In the genomic region with DNA sequence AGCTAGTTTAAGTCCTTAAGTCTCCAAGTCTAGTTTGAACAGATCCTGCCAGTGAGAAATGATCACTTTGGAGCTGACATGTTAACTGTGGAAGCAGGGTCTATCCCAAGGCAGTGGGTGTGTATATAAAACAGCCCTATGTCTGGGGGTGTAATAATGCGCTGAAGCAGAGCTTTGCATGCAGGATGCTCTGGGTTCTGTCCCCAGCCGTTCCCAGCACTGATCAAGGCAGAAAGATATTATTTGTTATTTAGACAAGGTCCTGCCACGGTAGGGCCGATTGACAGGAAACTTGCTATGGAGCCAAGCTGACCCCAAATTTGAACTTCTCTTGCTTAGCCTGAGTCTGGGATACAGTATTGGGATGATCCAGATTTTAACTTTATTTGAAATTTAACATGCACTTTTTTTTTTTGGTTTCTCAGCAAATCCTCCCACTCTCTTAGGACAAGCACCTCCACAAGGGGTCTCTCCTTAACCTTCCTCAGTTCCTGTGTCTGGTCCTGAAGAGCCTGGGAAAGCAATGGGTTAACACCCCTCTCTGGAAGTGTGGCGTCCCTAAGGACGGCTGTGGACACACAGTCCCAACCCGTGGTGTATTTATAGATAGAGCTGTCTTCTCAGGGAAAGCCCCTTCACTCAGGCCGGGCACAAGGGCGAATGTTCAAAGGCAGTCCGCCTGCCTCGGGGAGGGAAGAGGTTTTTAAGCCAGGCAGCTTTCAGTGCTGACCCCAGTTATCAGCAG, we compare ENCODE assay signal across 12 mouse cellular contexts. TPM values are rescaled to one million over a fixed set of nuclear protein-coding genes. Genes with fewer than 3 reads are reported as not detected.
DNase-seq lines count a peak whose midpoint lies in the region; ATAC-seq and TF ChIP-seq lines count a peak whose summit lies in the region.
"Had no signal": no experiment of that assay in that cellular context is flagged by ENCODE, and none has a peak within 500 bp of the region (broad histone marks: within the 10 kb centered on the region; RNA-seq: fewer than 3 reads in every experiment).

No protein-coding gene starts in this region.

- TF ChIP-seq EP300 in liver, embryonic 14.5 days (IDR thresholded peaks at IDR 0.05; ENCODE audit: low read depth): no peak

- 0 out of 2 replicates have a peak, but pooled peaks have one; percentile 10 for TF ChIP-seq CTCF in liver, embryonic 14.5 days (IDR thresholded peaks at IDR 0.05; ENCODE audit: low read depth)

- no peak overlapping the region for H3K9ac ChIP-seq in liver, embryonic 14.5 days (replicated peaks)
- H3K9ac ChIP-seq in liver, embryonic 11.5 days (ENCODE audit: low read depth, low read length): no peak overlapping the region
- no peak overlapping the region for H3K9ac ChIP-seq in embryonic facial prominence, embryonic 14.5 days (ENCODE audit: low read depth, low read length)
- no peak overlapping the region for H3K9ac ChIP-seq in intestine, embryonic 15.5 days

- peaks cover 7% of the 10 kb centered on the region; the same call in 1 of the 2 replicates for H3K27me3 ChIP-seq in liver, embryonic 14.5 days (ENCODE audit: control insufficient read depth, insufficient read depth, low read length)
- H3K27me3 ChIP-seq in liver, embryonic 11.5 days (replicated peaks; ENCODE audit: control insufficient read depth, insufficient read depth, low read length): peaks cover 14% of the 10 kb centered on the region
- no peaks in the 10 kb centered on the region for H3K27me3 ChIP-seq in embryonic facial prominence, embryonic 14.5 days (replicated peaks; ENCODE audit: control insufficient read depth, insufficient read depth, low read length)
- no peaks in the 10 kb centered on the region for H3K27me3 ChIP-seq in intestine, embryonic 15.5 days (replicated peaks)

- WGBS in liver, embryonic 14.5 days (ENCODE audit: insufficient replicate concordance): 36% methylated on average over 11 of the region's 11 CpGs
- 33% methylated on average over 11 of the region's 11 CpGs for WGBS in liver, embryonic 11.5 days
- WGBS in embryonic facial prominence, embryonic 14.5 days: 22% methylated on average over 11 of the region's 11 CpGs
- WGBS in intestine, embryonic 15.5 days: 22% methylated on average over 11 of the region's 11 CpGs

- peak; percentile 37 to 46 for DNase-seq in adrenal gland, adult (ENCODE audit: inconsistent age in 2 of 2, low spot score in 1 of 2)
- DNase-seq in adrenal gland, postnatal 25 days: no peak
- no peak for DNase-seq in liver, embryonic 14.5 days (ENCODE audit: low read depth in 3 of 3, low spot score in 3 of 3)
- DNase-seq in liver, embryonic 11.5 days (ENCODE audit: low spot score): no peak
- DNase-seq in embryonic facial prominence, embryonic 14.5 days (ENCODE audit: low spot score): peak; percentile 60
- no peak for DNase-seq in frontal cortex, postnatal 25 days (ENCODE audit: low spot score in 2 of 2)
- no peak for DNase-seq in cerebellum, adult 11 months
- DNase-seq: cerebellum, postnatal 36 days; layer of hippocampus, postnatal 36 days; thymus, postnatal 4 days had no signal

- ATAC-seq in liver, embryonic 14.5 days (ENCODE audit: insufficient read depth): no peak
- ATAC-seq in liver, embryonic 11.5 days (replicated peaks; ENCODE audit: low FRiP score): no peak
- no peak for ATAC-seq in embryonic facial prominence, embryonic 14.5 days (ENCODE audit: low read depth)
- no peak for ATAC-seq in intestine, embryonic 15.5 days

- no peak overlapping the region for H3K27ac ChIP-seq in liver, embryonic 14.5 days
- H3K27ac ChIP-seq in liver, embryonic 11.5 days (ENCODE audit: low read depth, low read length): no peak overlapping the region
- H3K27ac ChIP-seq in embryonic facial prominence, embryonic 14.5 days (replicated peaks; ENCODE audit: low read depth, low read length): peak overlapping the region; percentile 88; the same call in 1 of the 2 replicates
- H3K27ac ChIP-seq in intestine, embryonic 15.5 days: peak overlapping the region; percentile 51; the same call in 1 of the 2 replicates

- no peaks in the 10 kb centered on the region for H3K36me3 ChIP-seq in liver, embryonic 14.5 days (replicated peaks; ENCODE audit: control insufficient read depth, insufficient read depth, low read depth)
- no peaks in the 10 kb centered on the region for H3K36me3 ChIP-seq in liver, embryonic 11.5 days (ENCODE audit: control insufficient read depth, insufficient read depth, low read length)
- no peaks in the 10 kb centered on the region for H3K36me3 ChIP-seq in embryonic facial prominence, embryonic 14.5 days (ENCODE audit: control insufficient read depth, insufficient read depth, low read length)
- no peaks in the 10 kb centered on the region for H3K36me3 ChIP-seq in intestine, embryonic 15.5 days

- no peaks in the 10 kb centered on the region for H3K9me3 ChIP-seq in liver, embryonic 14.5 days (ENCODE audit: control insufficient read depth, low read length)
- H3K9me3 ChIP-seq in liver, embryonic 11.5 days (ENCODE audit: control insufficient read depth, low read length): no peaks in the 10 kb centered on the region
- no peaks in the 10 kb centered on the region for H3K9me3 ChIP-seq in embryonic facial prominence, embryonic 14.5 days (ENCODE audit: control insufficient read depth, low read length)
- no peaks in the 10 kb centered on the region for H3K9me3 ChIP-seq in intestine, embryonic 15.5 days

- H3K4me3 ChIP-seq in liver, embryonic 14.5 days (ENCODE audit: insufficient read depth in 1 of 2, low read depth in 2 of 2, low read length in 2 of 2): no peak overlapping the region
- no peak overlapping the region for H3K4me3 ChIP-seq in liver, embryonic 11.5 days (ENCODE audit: low read depth, low read length)
- H3K4me3 ChIP-seq in embryonic facial prominence, embryonic 14.5 days (ENCODE audit: low read depth, low read length): no peak overlapping the region
- no peak overlapping the region for H3K4me3 ChIP-seq in intestine, embryonic 15.5 days (replicated peaks)

- H3K4me2 ChIP-seq in liver, embryonic 14.5 days (ENCODE audit: low read depth): no peak overlapping the region
- H3K4me2 ChIP-seq in liver, embryonic 11.5 days: no peak overlapping the region
- no peak overlapping the region for H3K4me2 ChIP-seq in embryonic facial prominence, embryonic 14.5 days (ENCODE audit: low read depth, low read length)
- 0 out of 2 replicates have a peak overlapping the region, but pooled peaks have one; percentile 24 for H3K4me2 ChIP-seq in intestine, embryonic 15.5 days (replicated peaks)

- peaks cover 3 to 15% of the 10 kb centered on the region in 2 experiments for H3K4me1 ChIP-seq in liver, embryonic 14.5 days (replicated peaks; ENCODE audit: control insufficient read depth in 2 of 2, insufficient read depth in 2 of 2, low read length in 1 of 2)
- peaks cover 25% of the 10 kb centered on the region for H3K4me1 ChIP-seq in liver, embryonic 11.5 days (replicated peaks; ENCODE audit: control insufficient read depth, insufficient read depth, low read length)
- peaks cover 25% of the 10 kb centered on the region for H3K4me1 ChIP-seq in embryonic facial prominence, embryonic 14.5 days (ENCODE audit: control insufficient read depth, insufficient read depth, low read length)
- peaks cover 29% of the 10 kb centered on the region for H3K4me1 ChIP-seq in intestine, embryonic 15.5 days (replicated peaks)

RNA-seq across cellular contexts. Expression of a gene that starts 1.6 kb away (rescaled TPM):
- total RNA-seq in adrenal gland, postnatal 25 days (2021): 5.6 and 6.1 TPM in 2 replicates
- 0.12 and 0.43 TPM in 2 replicates for polyA plus RNA-seq in liver, embryonic 14.5 days (2012; rRNA removed)
- 0.17 and 0.47 TPM in 2 replicates for polyA plus RNA-seq in liver, embryonic 14.5 days (2014; fragmentation: Nextera tagmentation; extraction: Ambion mirVana)
- 0.38 and 1.2 TPM in 2 replicates for polyA plus RNA-seq in liver, embryonic 11.5 days (2014; fragmentation: Nextera tagmentation; extraction: Ambion mirVana)
- polyA plus RNA-seq in embryonic facial prominence, embryonic 14.5 days (2014; fragmentation: Nextera tagmentation; extraction: Ambion mirVana): 2.8 and 3.8 TPM in 2 replicates
- 2.3 and 3.0 TPM in 2 replicates for polyA plus RNA-seq in intestine, embryonic 15.5 days (2015; fragmentation: Nextera tagmentation; extraction: Ambion mirVana)
- total RNA-seq: megakaryocyte-erythroid progenitor cell, adult 5-6 weeks had no signal

RNA-seq across cellular contexts. Expression of a gene that starts 30.8 kb away (rescaled TPM):
- 165 and 167 TPM in 2 replicates for total RNA-seq in adrenal gland, postnatal 25 days (2021)
- polyA plus RNA-seq in liver, embryonic 14.5 days (2012; rRNA removed): 26.6 and 34.6 TPM in 2 replicates
- 39.2 and 45.0 TPM in 2 replicates for polyA plus RNA-seq in liver, embryonic 14.5 days (2014; fragmentation: Nextera tagmentation; extraction: Ambion mirVana)
- polyA plus RNA-seq in liver, embryonic 11.5 days (2014; fragmentation: Nextera tagmentation; extraction: Ambion mirVana): 52.2 and 57.7 TPM in 2 replicates
- 62.0 and 65.8 TPM in 2 replicates for polyA plus RNA-seq in embryonic facial prominence, embryonic 14.5 days (2014; fragmentation: Nextera tagmentation; extraction: Ambion mirVana)
- 50.5 and 52.3 TPM in 2 replicates for polyA plus RNA-seq in intestine, embryonic 15.5 days (2015; fragmentation: Nextera tagmentation; extraction: Ambion mirVana)

RNA-seq across cellular contexts. Expression of a gene that starts 50.0 kb away (rescaled TPM):
- total RNA-seq in adrenal gland, postnatal 25 days (2021): 306 and 318 TPM in 2 replicates
- polyA plus RNA-seq in liver, embryonic 14.5 days (2012; rRNA removed): 9.3 and 9.8 TPM in 2 replicates
- 10.2 and 12.9 TPM in 2 replicates for polyA plus RNA-seq in liver, embryonic 14.5 days (2014; fragmentation: Nextera tagmentation; extraction: Ambion mirVana)
- polyA plus RNA-seq in liver, embryonic 11.5 days (2014; fragmentation: Nextera tagmentation; extraction: Ambion mirVana): 30.4 and 31.7 TPM in 2 replicates
- 12.8 and 16.8 TPM in 2 replicates for polyA plus RNA-seq in embryonic facial prominence, embryonic 14.5 days (2014; fragmentation: Nextera tagmentation; extraction: Ambion mirVana)
- 20.2 and 20.9 TPM in 2 replicates for polyA plus RNA-seq in intestine, embryonic 15.5 days (2015; fragmentation: Nextera tagmentation; extraction: Ambion mirVana)

Comparison
In these comparisons a context has a peak if more than half of its experiments do, and no peak if none do; other contexts are left out.
1. DNase-seq: peak in adrenal gland, adult (2 of 2) and embryonic facial prominence, embryonic 14.5 days (single experiment); none in adrenal gland, postnatal 25 days (single experiment), liver, embryonic 14.5 days (0 of 3), liver, embryonic 11.5 days (single experiment), frontal cortex, postnatal 25 days (0 of 2) and cerebellum, adult 11 months (single experiment).
2. H3K27ac ChIP-seq: peak in embryonic facial prominence, embryonic 14.5 days (single experiment) and intestine, embryonic 15.5 days (single experiment); none in liver, embryonic 14.5 days (single experiment) and liver, embryonic 11.5 days (single experiment).